Mouse (Mus musculus): ENCODE measurements at regions not wholly inside any gene's neighbourhood (a gene's known extent, or its start where the extent isn't known, plus 50 kb on each side); places are given as distances from the start of the nearest gene placed in this dataset.

- TF ChIP-seq MAZ (IDR thresholded peaks at IDR 0.05; ENCODE audit: low read depth, low read length) (no peak), MAFK (IDR thresholded peaks at IDR 0.05; ENCODE audit: borderline replicate concordance, low read depth, low read length) (no peak), NELFE (IDR thresholded peaks at IDR 0.05; ENCODE audit: low read depth, low read length) (no peak), EP300 (IDR thresholded peaks at IDR 0.05; ENCODE audit: low read depth in 1 of 2, low read length in 2 of 2) (no peak), ZC3H11A (IDR thresholded peaks at IDR 0.05; ENCODE audit: low read depth, low read length) (no peak), TAL1 (IDR thresholded peaks at IDR 0.05; ENCODE audit: low read length) (no peak), USF1 (IDR thresholded peaks at IDR 0.05; ENCODE audit: low read depth, low read length) (no peak)
- Histone ChIP-seq H3K4me3 (ENCODE audit: control insufficient read depth in 1 of 2, insufficient read depth in 1 of 2, low read depth in 2 of 2, low read length in 2 of 2) (no peak overlapping the region), H3K27ac (ENCODE audit: control insufficient read depth, low read depth, low read length) (no peak overlapping the region)
These were observed 1101.5 kb downstream of the Tecrl start for GRCm38 (mm10) chr5:82253356-82254104.

GRCm38 (mm10) chr5:82226329-82226728 lies 1128.7 kb downstream of the Tecrl start:
- DNase-seq (ENCODE audit: low read depth, low spot score) = no peak
- Histone ChIP-seq H3K4me3 (ENCODE audit: control insufficient read depth in 1 of 2, insufficient read depth in 1 of 2, low read depth in 2 of 2, low read length in 2 of 2) (no peak overlapping the region), H3K9ac (ENCODE audit: control insufficient read depth, low read depth, low read length, poor library complexity, severe bottlenecking) (no peak overlapping the region), H3K36me3 (ENCODE audit: control insufficient read depth in 1 of 2, insufficient read depth in 2 of 2, low read length in 2 of 2) (no peaks in the 10 kb centered on the region), H3K4me1 (ENCODE audit: control insufficient read depth in 1 of 2, insufficient read depth in 2 of 2, low read length in 2 of 2) (no peaks in the 10 kb centered on the region), H3K27me3 (ENCODE audit: control insufficient read depth in 1 of 2, insufficient read depth in 2 of 2, low read length in 2 of 2) (no peaks in the 10 kb centered on the region), H3K79me2 (ENCODE audit: control insufficient read depth, insufficient read depth, low read length, poor library complexity) (no peaks in the 10 kb centered on the region), H3K27ac (ENCODE audit: control insufficient read depth, low read depth, low read length) (no peak overlapping the region), H3K9me3 (replicated peaks; ENCODE audit: insufficient read depth, low read length) (no peaks in the 10 kb centered on the region)
- no peak for TF ChIP-seq RCOR1 (IDR thresholded peaks at IDR 0.05; ENCODE audit: low read depth, low read length)

More at GRCm38 (mm10) chr5:82253356-82254104, 1101.5 kb downstream of the Tecrl start:
- no peak for DNase-seq (ENCODE audit: low read depth, low spot score)
- Histone ChIP-seq H3K4me1 (ENCODE audit: control insufficient read depth in 1 of 2, insufficient read depth in 2 of 2, low read length in 2 of 2) (no peaks in the 10 kb centered on the region), H3K36me3 (ENCODE audit: control insufficient read depth in 1 of 2, insufficient read depth in 2 of 2, low read length in 2 of 2) (no peaks in the 10 kb centered on the region), H3K79me2 (ENCODE audit: control insufficient read depth, insufficient read depth, low read length, poor library complexity) (no peaks in the 10 kb centered on the region), H3K9ac (ENCODE audit: control insufficient read depth, low read depth, low read length, poor library complexity, severe bottlenecking) (no peak overlapping the region), H3K9me3 (replicated peaks; ENCODE audit: insufficient read depth, low read length) (no peaks in the 10 kb centered on the region), H3K27me3 (ENCODE audit: control insufficient read depth in 1 of 2, insufficient read depth in 2 of 2, low read length in 2 of 2) (no peaks in the 10 kb centered on the region)

GRCm38 (mm10) chr5:82223622-82224021 lies 1131.4 kb downstream of the Tecrl start:
- H3K4me1 ChIP-seq (ENCODE audit: control insufficient read depth in 1 of 2, insufficient read depth in 2 of 2, low read length in 2 of 2) = no peaks in the 10 kb centered on the region
- DNase-seq (ENCODE audit: low read depth, low spot score) = no peak
- H3K79me2 ChIP-seq (ENCODE audit: control insufficient read depth, insufficient read depth, low read length, poor library complexity) = no peaks in the 10 kb centered on the region
- no peak overlapping the region for H3K4me3 ChIP-seq (ENCODE audit: control insufficient read depth in 1 of 2, insufficient read depth in 1 of 2, low read depth in 2 of 2, low read length in 2 of 2)
- TF ChIP-seq ZC3H11A (IDR thresholded peaks at IDR 0.05; ENCODE audit: low read depth, low read length) = no peak
- TF ChIP-seq RCOR1 (IDR thresholded peaks at IDR 0.05; ENCODE audit: low read depth, low read length) = no peak
- no peak for TF ChIP-seq RAD21 (IDR thresholded peaks at IDR 0.05; ENCODE audit: low read depth, low read length)
- TF ChIP-seq ETS1 (IDR thresholded peaks at IDR 0.05; ENCODE audit: low read depth, low read length) = no peak
- no peak for TF ChIP-seq ZMIZ1 (IDR thresholded peaks at IDR 0.05; ENCODE audit: low read depth, low read length)
- TF ChIP-seq TCF12 (IDR thresholded peaks at IDR 0.05; ENCODE audit: low read depth, low read length) = no peak
- no peak for TF ChIP-seq CHD2 (IDR thresholded peaks at IDR 0.05; ENCODE audit: low read length)
- no peak for TF ChIP-seq MYC (IDR thresholded peaks at IDR 0.05; ENCODE audit: low read depth, low read length)
- TF ChIP-seq USF2 (IDR thresholded peaks at IDR 0.05; ENCODE audit: borderline replicate concordance in 1 of 2, insufficient read depth in 1 of 2, low read depth in 1 of 2, low read length in 2 of 2) = no peak
- TF ChIP-seq KAT2A (conservative IDR thresholded peaks at IDR 0.05; ENCODE audit: low read depth, low read length) = no peak
- TF ChIP-seq BHLHE40 (IDR thresholded peaks at IDR 0.05; ENCODE audit: borderline replicate concordance, low read depth, low read length) = no peak
- TF ChIP-seq E2F4 (IDR thresholded peaks at IDR 0.05; ENCODE audit: borderline replicate concordance, low read depth, low read length) = no peak
- TF ChIP-seq SIN3A (IDR thresholded peaks at IDR 0.05; ENCODE audit: low read length) = no peak
- no peak for TF ChIP-seq NRF1 (IDR thresholded peaks at IDR 0.05; ENCODE audit: insufficient read depth, low read depth, low read length, poor library complexity, severe bottlenecking)
- no peak for TF ChIP-seq UBTF (IDR thresholded peaks at IDR 0.05; ENCODE audit: borderline replicate concordance, insufficient read depth, low read depth, low read length)
- H3K9me3 ChIP-seq (replicated peaks; ENCODE audit: insufficient read depth, low read length) = no peaks in the 10 kb centered on the region
- H3K27ac ChIP-seq (ENCODE audit: control insufficient read depth, low read depth, low read length) = no peak overlapping the region
- no peaks in the 10 kb centered on the region for H3K36me3 ChIP-seq (ENCODE audit: control insufficient read depth in 1 of 2, insufficient read depth in 2 of 2, low read length in 2 of 2)
- no peaks in the 10 kb centered on the region for H3K27me3 ChIP-seq (ENCODE audit: control insufficient read depth in 1 of 2, insufficient read depth in 2 of 2, low read length in 2 of 2)
- no peak overlapping the region for H3K9ac ChIP-seq (ENCODE audit: control insufficient read depth, low read depth, low read length, poor library complexity, severe bottlenecking)
